Mouse (Mus musculus): ENCODE measurements around the gene Banf2.

DNA sequence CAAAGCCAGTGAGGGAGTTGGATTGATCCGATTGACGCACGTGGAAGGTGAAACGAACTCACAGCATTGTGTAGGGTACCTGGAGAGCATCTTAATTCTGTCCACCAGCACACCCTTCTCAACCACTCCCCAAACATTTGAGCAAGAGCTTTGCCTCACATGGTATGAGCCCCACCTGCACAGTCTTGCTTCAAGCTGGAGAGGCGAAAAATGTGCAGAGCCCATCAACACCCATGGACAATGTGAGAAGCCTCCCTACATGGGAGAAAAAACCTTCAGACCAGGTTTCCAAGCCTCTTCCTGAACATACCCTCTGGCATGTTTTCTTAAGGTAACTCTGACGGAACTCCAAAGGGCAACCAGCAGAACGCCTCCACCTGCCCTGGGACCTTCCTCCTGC lies 2.1 kb upstream of the Banf2 start:
- TF ChIP-seq ZNF384 (IDR thresholded peaks at IDR 0.05; ENCODE audit: low read depth, low read length) (no peak), CHD2 (IDR thresholded peaks at IDR 0.05; ENCODE audit: low read depth, low read length) (no peak), HCFC1 (IDR thresholded peaks at IDR 0.05; ENCODE audit: borderline replicate concordance, insufficient read depth, low read length) (no peak), ZC3H11A (IDR thresholded peaks at IDR 0.05; ENCODE audit: borderline replicate concordance, low read depth, low read length) (no peak), MAFK (IDR thresholded peaks at IDR 0.05; ENCODE audit: insufficient read depth, low read depth, low read length) (no peak)

All from ES-E14 (cell line).